Comparison of ENCODE assay signal across 8 mouse cellular contexts in genomic region chr3:38884276-38884675, GRCm38 (mm10). TPM values are rescaled to one million over a fixed set of nuclear protein-coding genes. Genes with fewer than 3 reads are reported as not detected.
A peak's percentile ranks its signal among the peaks of the same experiment; 100 is the strongest.
DNase-seq lines count a peak whose midpoint lies in the region; ATAC-seq lines count a peak whose summit lies in the region.

No protein-coding gene starts in this region.

- H3K4me1 ChIP-seq in intestine, embryonic 16.5 days (ENCODE audit: control insufficient read depth, insufficient read depth, low read length): peaks cover 19% of the 10 kb centered on the region

- H3K4me2 ChIP-seq in intestine, embryonic 16.5 days (ENCODE audit: low read depth, low read length): peak overlapping the region; percentile 91

- WGBS in intestine, embryonic 16.5 days: under 1% methylated on average over 6 of the region's 6 CpGs

- DNase-seq in adrenal gland, adult 2 months: peak; percentile 86
- peak; percentile 86 for DNase-seq in embryo, embryonic 11.5 days (ENCODE audit: low read depth, low spot score)
- DNase-seq in left cerebral cortex, postnatal 25 days (ENCODE audit: low spot score in 2 of 2): peak; percentile 86 to 91
- DNase-seq in right cerebral cortex, postnatal 25 days: peak; percentile 81

- H3K27ac ChIP-seq in intestine, embryonic 16.5 days (ENCODE audit: low read length): no peak overlapping the region

- no peaks in the 10 kb centered on the region for H3K9me3 ChIP-seq in intestine, embryonic 16.5 days (ENCODE audit: control insufficient read depth, low read length)

- ATAC-seq in granulocyte monocyte progenitor cell, adult 5-6 weeks (replicated peaks; ENCODE audit: poor library complexity, severe bottlenecking): peak; percentile 40
- ATAC-seq in intestine, embryonic 16.5 days: no peak
- ATAC-seq in megakaryocyte progenitor cell, adult 5-6 weeks (replicated peaks; ENCODE audit: poor library complexity): peak; percentile 63
- no peak for ATAC-seq in activated CD4-positive, CD25-positive, alpha-beta regulatory T cell, adult 4 months

- intact Hi-C loops in left cerebral cortex, postnatal 25 days (cut with DNase I): loop anchor here (1.0 to 5.0 kb wide), 10 partner anchors 337 to 1863 kb away; no protein-coding TSS in a partner anchor

- H3K9ac ChIP-seq in intestine, embryonic 16.5 days (ENCODE audit: low read depth, low read length): no peak overlapping the region; the same call in 1 of the 2 replicates

- H3K27me3 ChIP-seq in intestine, embryonic 16.5 days (replicated peaks; ENCODE audit: control insufficient read depth, insufficient read depth, low read length): peaks cover 13% of the 10 kb centered on the region

- no peaks in the 10 kb centered on the region for H3K36me3 ChIP-seq in intestine, embryonic 16.5 days (ENCODE audit: control insufficient read depth, insufficient read depth, low read length)

- peak overlapping the region; percentile 81 for H3K4me3 ChIP-seq in intestine, embryonic 16.5 days (ENCODE audit: low read length)

RNA-seq across cellular contexts. Expression of gene Fat4, which starts 2.5 kb away (rescaled TPM):
- 10 to 100 TPM; 12.1 to 16.8 TPM for total RNA-seq in adrenal gland, adult 2 months (2021)
- polyA plus RNA-seq in adrenal gland, adult 2 months (2012; rRNA removed): 2.6 and 4.5 TPM in 2 replicates
- total RNA-seq in granulocyte monocyte progenitor cell, adult 5-6 weeks (2014; fragmentation: Nextera tagmentation): not detected in 2 replicates
- total RNA-seq in granulocyte monocyte progenitor cell, adult 5-6 weeks (2017): not detected in 2 replicates
- polyA plus RNA-seq in intestine, embryonic 16.5 days (2015; fragmentation: Nextera tagmentation; extraction: Ambion mirVana): 3.5 and 3.7 TPM in 2 replicates
- 10 to 100 TPM; 12.8 to 13.3 TPM for total RNA-seq in left cerebral cortex, postnatal 25 days (2021)
- total RNA-seq in megakaryocyte progenitor cell, adult 5-6 weeks (2015): 0.02 TPM in 1 of 2 replicates, not detected in the other
- not detected in 2 replicates for total RNA-seq in megakaryocyte progenitor cell, adult 5-6 weeks (2017)
- not detected for polyA plus RNA-seq in activated CD4-positive, CD25-positive, alpha-beta regulatory T cell, adult 4 months (2017; shearing (Covaris generic))

Comparison
In these comparisons a context has a peak if more than half of its experiments do, and no peak if none do; other contexts are left out.
1. ATAC-seq: peak in granulocyte monocyte progenitor cell, adult 5-6 weeks (single experiment) and megakaryocyte progenitor cell, adult 5-6 weeks (single experiment); none in intestine, embryonic 16.5 days (single experiment) and activated CD4-positive, CD25-positive, alpha-beta regulatory T cell, adult 4 months (single experiment).
2. RNA of gene Fat4, which starts 2.5 kb away (total RNA-seq): 12.1 to 16.8 TPM in adrenal gland, adult 2 months and 12.8 to 13.3 TPM in left cerebral cortex, postnatal 25 days; not detected in granulocyte monocyte progenitor cell, adult 5-6 weeks and 0.02 TPM in megakaryocyte progenitor cell, adult 5-6 weeks; every median in the first group is over 10 times any median in the second.
3. Peak in every context shown above with its lines, with median percentiles within 50 percentile points of each other: DNase-seq.